Mouse (Mus musculus) bone marrow, adult 2 months (tissue): ENCODE results near the gene Lpin2.

Experiments used
- CTCF ChIP-seq: fragments of 200-500 bp; IDR thresholded peaks from 2 replicates; pipeline ENCODE4 v1.5.1; 2011; ENCODE audit warnings: low read length, control low read depth; ENCODE audit not compliant: control insufficient read depth, insufficient read depth
- POLR2A ChIP-seq: fragments of 200-500 bp; IDR thresholded peaks from 2 replicates; pipeline ENCODE4 v1.6.1; 2011; ENCODE audit warnings: low read depth, mild to moderate bottlenecking, control low read depth, low read length, borderline replicate concordance; ENCODE audit not compliant: control insufficient read depth

- TF ChIP-seq CTCF: no peak
- TF ChIP-seq POLR2A: no peak
Observed at GRCm38 (mm10) chr17:71289572-71290176, 107.3 kb downstream of the Lpin2 start.
